Mouse (Mus musculus): ENCODE measurements around the gene Rhobtb3.
"Not testable (repeated sequence)": the region's sequence is repeated elsewhere in the genome, so short reads cannot be mapped to it uniquely, and the experiment has no call there.

The Rhobtb3 gene

GRCm38 (mm10) chr13:75929071-75929470 lies 14.7 kb downstream of the Rhobtb3 start:
- not testable (repeated sequence) for DNase-seq (ENCODE audit: low read depth, low spot score)

GRCm38 (mm10) chr13:75927951-75928350 lies 15.8 kb downstream of the Rhobtb3 start:
- DNase-seq (ENCODE audit: low read depth, low spot score), result no peak

GRCm38 (mm10) chr13:75914151-75914550 lies 29.6 kb downstream of the Rhobtb3 start:
- DNase-seq (ENCODE audit: low read depth, low spot score), result no peak

GRCm38 (mm10) chr13:75908187-75908586 lies 35.5 kb downstream of the Rhobtb3 start:
- DNase-seq (ENCODE audit: low read depth, low spot score), result no peak

GRCm38 (mm10) chr13:75907133-75907532 lies 36.6 kb downstream of the Rhobtb3 start:
- DNase-seq (ENCODE audit: low read depth, low spot score), result no peak

GRCm38 (mm10) chr13:75904660-75905059 lies 39.1 kb downstream of the Rhobtb3 start:
- no peak for DNase-seq (ENCODE audit: low read depth, low spot score)

- not testable (repeated sequence) for DNase-seq (ENCODE audit: low read depth, low spot score)
Observed at GRCm38 (mm10) chr13:75900928-75901327, 42.8 kb downstream of the Rhobtb3 start.

- DNase-seq (ENCODE audit: low read depth, low spot score), result no peak
Observed at GRCm38 (mm10) chr13:75892876-75893275, 50.8 kb downstream of the Rhobtb3 start.

GRCm38 (mm10) chr13:75892291-75892690 lies 51.4 kb downstream of the Rhobtb3 start:
- DNase-seq (ENCODE audit: low read depth, low spot score), result no peak

- DNase-seq (ENCODE audit: low read depth, low spot score), result no peak
Observed at GRCm38 (mm10) chr13:75891868-75892267, 51.9 kb downstream of the Rhobtb3 start.

- no peak for DNase-seq (ENCODE audit: low read depth, low spot score)
Observed at GRCm38 (mm10) chr13:75883792-75884191, 59.9 kb downstream of the Rhobtb3 start.

- no peak for DNase-seq (ENCODE audit: low read depth, low spot score)
Observed at GRCm38 (mm10) chr13:75880501-75880900, 63.2 kb downstream of the Rhobtb3 start.

GRCm38 (mm10) chr13:75879756-75880155 lies 64.0 kb downstream of the Rhobtb3 start:
- DNase-seq (ENCODE audit: low read depth, low spot score), result no peak

- peak; percentile 73 for DNase-seq (ENCODE audit: low read depth, low spot score)
Observed at GRCm38 (mm10) chr13:75877907-75878306, 65.8 kb downstream of the Rhobtb3 start.

- DNase-seq (ENCODE audit: low read depth, low spot score), result no peak
Observed at GRCm38 (mm10) chr13:75876592-75876991, 67.1 kb downstream of the Rhobtb3 start.

- DNase-seq (ENCODE audit: low read depth, low spot score), result not testable (repeated sequence)
Observed at GRCm38 (mm10) chr13:75876188-75876587, 67.5 kb downstream of the Rhobtb3 start.

- no peak for DNase-seq (ENCODE audit: low read depth, low spot score)
Observed at GRCm38 (mm10) chr13:75874608-75875376, 68.9 kb downstream of the Rhobtb3 start.

- DNase-seq (ENCODE audit: low read depth, low spot score), result no peak
Observed at GRCm38 (mm10) chr13:75867876-75868275, 75.8 kb downstream of the Rhobtb3 start.

- DNase-seq (ENCODE audit: low read depth, low spot score), result no peak
Observed at GRCm38 (mm10) chr13:75865486-75866184, 78.1 kb downstream of the Rhobtb3 start.

GRCm38 (mm10) chr13:75859264-75859844 lies 84.4 kb downstream of the Rhobtb3 start:
- no peak for DNase-seq (ENCODE audit: low read depth, low spot score)

GRCm38 (mm10) chr13:75853118-75853517 lies 90.6 kb downstream of the Rhobtb3 start:
- no peak for DNase-seq (ENCODE audit: low read depth, low spot score)

- DNase-seq (ENCODE audit: low read depth, low spot score), result no peak
Observed at GRCm38 (mm10) chr13:75852027-75852426, 91.7 kb downstream of the Rhobtb3 start.

GRCm38 (mm10) chr13:75847027-75847426 lies 96.7 kb downstream of the Rhobtb3 start:
- DNase-seq (ENCODE audit: low read depth, low spot score), result no peak

Measured in CD4-positive, CD25-positive, alpha-beta regulatory T cell, adult 2 months (primary cell).